ENCODE assay signal across 8 mouse cellular contexts in genomic region chr9:15238297-15238990, GRCm38 (mm10). TPM values are rescaled to one million over a fixed set of nuclear protein-coding genes. Genes with fewer than 3 reads are reported as not detected.
A peak's percentile ranks its signal among the peaks of the same experiment; 100 is the strongest.
DNase-seq lines count a peak whose midpoint lies in the region; ATAC-seq and TF ChIP-seq lines count a peak whose summit lies in the region.

No protein-coding gene starts in this region.

- DNase-seq in lung, postnatal 36 days = no peak
- no peak for DNase-seq in forebrain, embryonic 11.5 days (ENCODE audit: low spot score)
- no peak for DNase-seq in limb, embryonic 11.5 days (ENCODE audit: low spot score)
- no peak for DNase-seq in left cerebral cortex, postnatal 36 days (ENCODE audit: low spot score in 2 of 2)
- DNase-seq in adrenal gland, postnatal 10 days = no peak
- no peak for DNase-seq in left cerebral cortex, postnatal 25 days (ENCODE audit: low spot score in 2 of 2)

- no peaks in the 10 kb centered on the region for H3K36me3 ChIP-seq in lung, embryonic 15.5 days
- H3K36me3 ChIP-seq in forebrain, embryonic 11.5 days (ENCODE audit: control insufficient read depth, insufficient read depth, low read length) = no peaks in the 10 kb centered on the region
- no peaks in the 10 kb centered on the region for H3K36me3 ChIP-seq in limb, embryonic 11.5 days (ENCODE audit: control insufficient read depth, insufficient read depth, low read length)

- TF ChIP-seq POLR2A in olfactory bulb, adult 2 months (IDR thresholded peaks at IDR 0.05; ENCODE audit: insufficient read depth, low read depth, low read length) = no peak

- H3K9me3 ChIP-seq in lung, embryonic 15.5 days = no peaks in the 10 kb centered on the region
- no peaks in the 10 kb centered on the region for H3K9me3 ChIP-seq in forebrain, embryonic 11.5 days (ENCODE audit: control insufficient read depth, low read length)
- H3K9me3 ChIP-seq in limb, embryonic 11.5 days (ENCODE audit: control insufficient read depth, low read length) = no peaks in the 10 kb centered on the region

- no peak for TF ChIP-seq CTCF in olfactory bulb, adult 2 months (IDR thresholded peaks at IDR 0.05; ENCODE audit: insufficient read depth, low read depth, low read length)

- peak overlapping the region; percentile 90 for H3K4me2 ChIP-seq in lung, embryonic 15.5 days
- H3K4me2 ChIP-seq in forebrain, embryonic 11.5 days (ENCODE audit: low read depth, low read length, severe bottlenecking) = peak overlapping the region; percentile 78
- peak overlapping the region; percentile 85 for H3K4me2 ChIP-seq in limb, embryonic 11.5 days (ENCODE audit: low read depth, severe bottlenecking)

- peak; percentile 37; the same call in 1 of the 2 replicates for ATAC-seq in lung, embryonic 15.5 days (ENCODE audit: borderline replicate concordance, extremely low read depth, low FRiP score, low TSS enrichment)
- 0 out of 2 replicates have a peak, but pooled peaks have one; percentile 18 for ATAC-seq in forebrain, embryonic 11.5 days (replicated peaks; ENCODE audit: low FRiP score)
- peak; percentile 55; the same call in 1 of the 2 replicates for ATAC-seq in limb, embryonic 11.5 days (ENCODE audit: insufficient number of reproducible peaks, low FRiP score, low TSS enrichment, low read depth)

- H3K9ac ChIP-seq in lung, embryonic 15.5 days = peak overlapping the region; percentile 45; the same call in 1 of the 2 replicates
- peak overlapping the region; percentile 63; the same call in 1 of the 2 replicates for H3K9ac ChIP-seq in forebrain, embryonic 11.5 days (ENCODE audit: low read length)
- no peak overlapping the region for H3K9ac ChIP-seq in limb, embryonic 11.5 days (ENCODE audit: low read length)

- no peaks in the 10 kb centered on the region for H3K27me3 ChIP-seq in lung, embryonic 15.5 days
- no peaks in the 10 kb centered on the region for H3K27me3 ChIP-seq in forebrain, embryonic 11.5 days (ENCODE audit: control insufficient read depth, insufficient read depth, low read length)
- H3K27me3 ChIP-seq in limb, embryonic 11.5 days (ENCODE audit: control insufficient read depth, insufficient read depth, low read length) = no peaks in the 10 kb centered on the region

- peak overlapping the region; percentile 48 for H3K27ac ChIP-seq in lung, embryonic 15.5 days
- no peak overlapping the region for H3K27ac ChIP-seq in forebrain, embryonic 11.5 days (ENCODE audit: low read depth, low read length)
- H3K27ac ChIP-seq in limb, embryonic 11.5 days (replicated peaks; ENCODE audit: low read depth, low read length) = no peak overlapping the region
- H3K27ac ChIP-seq in olfactory bulb, adult 2 months (ENCODE audit: insufficient read depth, low read depth, low read length) = no peak overlapping the region

- intact Hi-C loops in left cerebral cortex, postnatal 36 days (cut with DNase I) = no loop called here
- intact Hi-C loops in left cerebral cortex, postnatal 25 days (cut with DNase I) = no loop called here

- WGBS in lung, embryonic 15.5 days = 61% methylated on average over 16 of the region's 16 CpGs
- 75% methylated on average over 16 of the region's 16 CpGs for WGBS in forebrain, embryonic 11.5 days
- WGBS in limb, embryonic 11.5 days = 74% methylated on average over 16 of the region's 16 CpGs
- 81% methylated on average over 16 of the region's 16 CpGs for WGBS in olfactory bulb, adult 2 months

- peak overlapping the region; percentile 43 for H3K4me3 ChIP-seq in lung, embryonic 15.5 days
- peak overlapping the region; percentile 41 for H3K4me3 ChIP-seq in forebrain, embryonic 11.5 days (ENCODE audit: low read depth, low read length)
- peak overlapping the region; percentile 40 for H3K4me3 ChIP-seq in limb, embryonic 11.5 days (ENCODE audit: low read depth, low read length)
- H3K4me3 ChIP-seq in olfactory bulb, adult 2 months (ENCODE audit: insufficient read depth, low read depth, low read length) = peak overlapping the region; percentile 71

- H3K4me1 ChIP-seq in lung, embryonic 15.5 days = peaks cover 25% of the 10 kb centered on the region
- H3K4me1 ChIP-seq in forebrain, embryonic 11.5 days (replicated peaks; ENCODE audit: control insufficient read depth, insufficient read depth, low read length) = no peaks in the 10 kb centered on the region
- peaks cover 7% of the 10 kb centered on the region; the same call in 1 of the 2 replicates for H3K4me1 ChIP-seq in limb, embryonic 11.5 days (ENCODE audit: control insufficient read depth, insufficient read depth, low read length)
- peaks cover 18% of the 10 kb centered on the region for H3K4me1 ChIP-seq in olfactory bulb, adult 2 months (ENCODE audit: control insufficient read depth, insufficient read depth, low read length)

RNA-seq across cellular contexts. Expression of gene Vstm5, which starts 0.4 kb away (rescaled TPM):
- 0.82 and 1.3 TPM in 2 replicates for polyA plus RNA-seq in lung, embryonic 15.5 days (2015; fragmentation: Nextera tagmentation; extraction: Ambion mirVana)
- polyA plus RNA-seq in forebrain, embryonic 11.5 days (2014; fragmentation: Nextera tagmentation; extraction: Ambion mirVana) = 1.5 and 2.3 TPM in 2 replicates
- 1.5 and 1.9 TPM in 2 replicates for polyA plus RNA-seq in limb, embryonic 11.5 days (2014; fragmentation: Nextera tagmentation; extraction: Ambion mirVana)
- polyA plus RNA-seq in olfactory bulb, adult 2 months (2012; ENCODE audit: insufficient read depth, insufficient read length, low replicate concordance, missing spikeins) = not detected in 2 replicates
- 1 to 10 TPM; 8.5 to 9.8 TPM for total RNA-seq in left cerebral cortex, postnatal 36 days (2021)
- 1 to 10 TPM in 1 of 2 experiments, under 1 TPM in 1; 0.63 to 1.4 TPM for total RNA-seq in adrenal gland, postnatal 10 days (2021)
- 1 to 10 TPM; 8.1 to 8.7 TPM for total RNA-seq in left cerebral cortex, postnatal 25 days (2021)

RNA-seq across cellular contexts. Expression of gene Med17, which starts 41.3 kb away (rescaled TPM):
- polyA plus RNA-seq in lung, embryonic 15.5 days (2015; fragmentation: Nextera tagmentation; extraction: Ambion mirVana) = 34.4 and 35.7 TPM in 2 replicates
- 47.7 and 51.1 TPM in 2 replicates for polyA plus RNA-seq in forebrain, embryonic 11.5 days (2014; fragmentation: Nextera tagmentation; extraction: Ambion mirVana)
- polyA plus RNA-seq in limb, embryonic 11.5 days (2014; fragmentation: Nextera tagmentation; extraction: Ambion mirVana) = 42.1 and 46.6 TPM in 2 replicates
- polyA plus RNA-seq in olfactory bulb, adult 2 months (2012; ENCODE audit: insufficient read depth, insufficient read length, low replicate concordance, missing spikeins) = not detected in 2 replicates
- total RNA-seq in left cerebral cortex, postnatal 36 days (2021) = 10 to 100 TPM; 35.8 to 42.8 TPM
- 10 to 100 TPM; 32.9 to 33.2 TPM for total RNA-seq in adrenal gland, postnatal 10 days (2021)
- total RNA-seq in left cerebral cortex, postnatal 25 days (2021) = 10 to 100 TPM; 31.4 to 38.0 TPM
